Mouse (Mus musculus): Measurements from ENCODE around the gene Mtus2.

Mtus2 gene

GRCm38 (mm10) chr5:147957592-147958271, 612 bp downstream of the Mtus2 start:
- peak; percentile 87 for DNase-seq (ENCODE audit: low read depth, low spot score)

- DNase-seq (ENCODE audit: low read depth, low spot score): no peak
These were observed 1.4 kb downstream of the Mtus2 start for GRCm38 (mm10) chr5:147958552-147958951.

- DNase-seq (ENCODE audit: low read depth, low spot score): no peak
These were observed 2.0 kb downstream of the Mtus2 start for GRCm38 (mm10) chr5:147959088-147959487.

- DNase-seq (ENCODE audit: low read depth, low spot score): peak; percentile 63
These were observed 3.7 kb downstream of the Mtus2 start for GRCm38 (mm10) chr5:147960793-147961192.

- DNase-seq (ENCODE audit: low read depth, low spot score): no peak
These were observed 6.9 kb downstream of the Mtus2 start for GRCm38 (mm10) chr5:147963820-147964580.

GRCm38 (mm10) chr5:147964776-147965175, 7.7 kb downstream of the Mtus2 start:
- peak; percentile 54 for DNase-seq (ENCODE audit: low read depth, low spot score)

GRCm38 (mm10) chr5:147966646-147967045, 9.5 kb downstream of the Mtus2 start:
- DNase-seq (ENCODE audit: low read depth, low spot score): no peak

GRCm38 (mm10) chr5:147969566-147969965, 12.4 kb downstream of the Mtus2 start:
- DNase-seq (ENCODE audit: low read depth, low spot score): no peak

- peak; percentile 60 for DNase-seq (ENCODE audit: low read depth, low spot score)
These were observed 18.9 kb downstream of the Mtus2 start for GRCm38 (mm10) chr5:147976001-147976400.

- no peak for DNase-seq (ENCODE audit: low read depth, low spot score)
These were observed 23.5 kb downstream of the Mtus2 start for GRCm38 (mm10) chr5:147980606-147981005.

GRCm38 (mm10) chr5:147990289-147990688, 33.2 kb downstream of the Mtus2 start:
- no peak for DNase-seq (ENCODE audit: low read depth, low spot score)

GRCm38 (mm10) chr5:147990775-147991174, 33.7 kb downstream of the Mtus2 start:
- no peak for DNase-seq (ENCODE audit: low read depth, low spot score)

- DNase-seq (ENCODE audit: low read depth, low spot score): peak; percentile 63
These were observed 35.7 kb downstream of the Mtus2 start for GRCm38 (mm10) chr5:147992581-147993378.

GRCm38 (mm10) chr5:148005263-148005662, 48.1 kb downstream of the Mtus2 start:
- DNase-seq (ENCODE audit: low read depth, low spot score): peak; percentile 65

GRCm38 (mm10) chr5:148012156-148012555, 55.0 kb downstream of the Mtus2 start:
- DNase-seq (ENCODE audit: low read depth, low spot score): peak; percentile 59

- DNase-seq (ENCODE audit: low read depth, low spot score): no peak
These were observed 57.2 kb downstream of the Mtus2 start for GRCm38 (mm10) chr5:148014133-148014854.

GRCm38 (mm10) chr5:148015383-148015782, 58.3 kb downstream of the Mtus2 start:
- no peak for DNase-seq (ENCODE audit: low read depth, low spot score)

GRCm38 (mm10) chr5:148017371-148017770, 60.3 kb downstream of the Mtus2 start:
- DNase-seq (ENCODE audit: low read depth, low spot score): no peak

- no peak for DNase-seq (ENCODE audit: low read depth, low spot score)
These were observed 65.7 kb downstream of the Mtus2 start for GRCm38 (mm10) chr5:148022784-148023183.

- peak; percentile 81 for DNase-seq (ENCODE audit: low read depth, low spot score)
These were observed 69.6 kb downstream of the Mtus2 start for GRCm38 (mm10) chr5:148026401-148027349.
